21 mouse cellular contexts compared by ENCODE assay signal in genomic region chr6:32065789-32066510, GRCm38 (mm10). TPM values are rescaled to one million over a fixed set of nuclear protein-coding genes. Genes with fewer than 3 reads are reported as not detected.
DNase-seq lines count a peak whose midpoint lies in the region; ATAC-seq and TF ChIP-seq lines count a peak whose summit lies in the region.
"Had no signal": no experiment of that assay in that cellular context is flagged by ENCODE, and none has a peak within 500 bp of the region (broad histone marks: within the 10 kb centered on the region; RNA-seq: fewer than 3 reads in every experiment).

No protein-coding gene starts in this region.

- H3K4me2 ChIP-seq in kidney, embryonic 16.5 days (replicated peaks; ENCODE audit: low read depth, low read length): no peak overlapping the region
- H3K4me2 ChIP-seq in lung, embryonic 14.5 days: no peak overlapping the region
- H3K4me2 ChIP-seq in stomach, embryonic 14.5 days (replicated peaks; ENCODE audit: low read depth, low read length): no peak overlapping the region
- H3K4me2 ChIP-seq: hindbrain, embryonic 12.5 days; liver, embryonic 13.5 days; midbrain, embryonic 11.5 days had no signal

- no peaks in the 10 kb centered on the region for H3K27me3 ChIP-seq in kidney, embryonic 16.5 days (ENCODE audit: insufficient read depth, low read length)
- H3K27me3 ChIP-seq in lung, embryonic 14.5 days (ENCODE audit: insufficient read depth, low read length): no peaks in the 10 kb centered on the region
- H3K27me3 ChIP-seq in stomach, embryonic 14.5 days (ENCODE audit: control insufficient read depth, insufficient read depth, low read length): no peaks in the 10 kb centered on the region
- H3K27me3 ChIP-seq: hindbrain, embryonic 12.5 days; liver, embryonic 13.5 days had no signal

- no peaks in the 10 kb centered on the region for H3K36me3 ChIP-seq in kidney, embryonic 16.5 days (ENCODE audit: insufficient read depth, low read length)
- no peaks in the 10 kb centered on the region for H3K36me3 ChIP-seq in lung, embryonic 14.5 days (ENCODE audit: insufficient read depth)
- no peaks in the 10 kb centered on the region for H3K36me3 ChIP-seq in stomach, embryonic 14.5 days (ENCODE audit: control insufficient read depth, insufficient read depth, low read length)
- H3K36me3 ChIP-seq: G1E; heart, embryonic 10.5 days; hindbrain, embryonic 12.5 days; liver, embryonic 13.5 days had no signal

- no peaks in the 10 kb centered on the region for H3K4me1 ChIP-seq in kidney, embryonic 16.5 days (ENCODE audit: insufficient read depth, low read length)
- no peaks in the 10 kb centered on the region for H3K4me1 ChIP-seq in lung, embryonic 14.5 days (ENCODE audit: insufficient read depth)
- no peaks in the 10 kb centered on the region for H3K4me1 ChIP-seq in stomach, embryonic 14.5 days (ENCODE audit: control insufficient read depth, insufficient read depth, low read length)
- H3K4me1 ChIP-seq: heart, embryonic 10.5 days; liver, embryonic 13.5 days had no signal

- no peaks in the 10 kb centered on the region for H3K9me3 ChIP-seq in kidney, embryonic 16.5 days (ENCODE audit: low read length)
- no peaks in the 10 kb centered on the region for H3K9me3 ChIP-seq in lung, embryonic 14.5 days (ENCODE audit: low read depth, low read length)
- no peaks in the 10 kb centered on the region for H3K9me3 ChIP-seq in stomach, embryonic 14.5 days (ENCODE audit: control insufficient read depth, low read depth, low read length)
- H3K9me3 ChIP-seq: G1E; heart, embryonic 10.5 days; hindbrain, embryonic 12.5 days; liver, embryonic 13.5 days had no signal

- WGBS in kidney, embryonic 16.5 days: 64% methylated on average over 10 of the region's 10 CpGs
- 36% methylated on average over 10 of the region's 10 CpGs for WGBS in lung, embryonic 14.5 days
- WGBS in stomach, embryonic 14.5 days: 37% methylated on average over 10 of the region's 10 CpGs

- no peak for TF ChIP-seq CTCF in lung, embryonic 14.5 days (IDR thresholded peaks at IDR 0.05; ENCODE audit: low read depth)

- H3K27ac ChIP-seq in kidney, embryonic 16.5 days (ENCODE audit: low read length): no peak overlapping the region
- H3K27ac ChIP-seq in lung, embryonic 14.5 days (ENCODE audit: low read depth): no peak overlapping the region
- H3K27ac ChIP-seq in stomach, embryonic 14.5 days (ENCODE audit: low read length): no peak overlapping the region
- H3K27ac ChIP-seq: heart, embryonic 10.5 days; hindbrain, embryonic 12.5 days; liver, embryonic 13.5 days; macrophage had no signal

- ATAC-seq in kidney, embryonic 16.5 days (ENCODE audit: low FRiP score, low TSS enrichment): 0 out of 2 replicates have a peak, but pooled peaks have one; percentile 51
- ATAC-seq in lung, embryonic 14.5 days (ENCODE audit: insufficient read depth): peak; percentile 96
- ATAC-seq in stomach, embryonic 14.5 days (ENCODE audit: insufficient number of reproducible peaks, insufficient read depth, low FRiP score, low read depth): peak; percentile 77; the same call in 1 of the 2 replicates
- ATAC-seq: CD4-positive, CD25-positive, alpha-beta regulatory T cell, adult 4 months had no signal

- H3K9ac ChIP-seq in kidney, embryonic 16.5 days (replicated peaks; ENCODE audit: low read length): no peak overlapping the region
- H3K9ac ChIP-seq in lung, embryonic 14.5 days: no peak overlapping the region
- H3K9ac ChIP-seq in stomach, embryonic 14.5 days (replicated peaks; ENCODE audit: low read depth, low read length): no peak overlapping the region
- H3K9ac ChIP-seq: hindbrain, embryonic 12.5 days; liver, embryonic 13.5 days had no signal

- H3K4me3 ChIP-seq in kidney, embryonic 16.5 days (ENCODE audit: low read length): no peak overlapping the region
- no peak overlapping the region for H3K4me3 ChIP-seq in lung, embryonic 14.5 days (ENCODE audit: low read depth, low read length)
- no peak overlapping the region for H3K4me3 ChIP-seq in stomach, embryonic 14.5 days (ENCODE audit: low read depth, low read length)
- H3K4me3 ChIP-seq: heart, embryonic 10.5 days; hindbrain, embryonic 12.5 days; liver, embryonic 13.5 days had no signal

- DNase-seq in cerebellum, postnatal 10 days: peak; percentile 23 to 27
- no peak for DNase-seq in cerebellum, adult 11 months
- no peak for DNase-seq in kidney, adult 18-20 months
- DNase-seq in lung, embryonic 14.5 days: peak; percentile 88
- DNase-seq in lung, postnatal 36 days: no peak
- DNase-seq in thymus, postnatal 0 days (ENCODE audit: low spot score): no peak
- DNase-seq: gastrocnemius, postnatal 14 days; heart, postnatal 10 days; kidney, adult 9 months; left cerebral cortex, postnatal 4 days; liver, embryonic 13.5 days; right cerebral cortex, postnatal 25 days had no signal

RNA-seq across cellular contexts. Expression of gene 1700012A03Rik, which starts 15.9 kb away (rescaled TPM):
- polyA plus RNA-seq in kidney, embryonic 16.5 days (2015; fragmentation: Nextera tagmentation; extraction: Ambion mirVana): not detected in 2 replicates
- not detected in 2 replicates for polyA plus RNA-seq in lung, embryonic 14.5 days (2014; fragmentation: Nextera tagmentation; extraction: Ambion mirVana)
- not detected in 2 replicates for polyA plus RNA-seq in stomach, embryonic 14.5 days (2014; fragmentation: Nextera tagmentation; extraction: Ambion mirVana)
- polyA plus RNA-seq in thymus, postnatal 0 days (2015; fragmentation: Nextera tagmentation; extraction: Ambion mirVana): not detected in 2 replicates
- polyA plus RNA-seq: CD4-positive, CD25-positive, alpha-beta regulatory T cell, adult 4 months; G1E; heart, embryonic 10.5 days; hindbrain, embryonic 12.5 days; liver, embryonic 13.5 days; macrophage; midbrain, embryonic 11.5 days; neural tube, embryonic 14.5 days had no signal

Comparison
In these comparisons a context has a peak if more than half of its experiments do, and no peak if none do; other contexts are left out.
1. DNase-seq: peak in cerebellum, postnatal 10 days (2 of 2) and lung, embryonic 14.5 days (single experiment); none in cerebellum, adult 11 months (single experiment), kidney, adult 18-20 months (single experiment), lung, postnatal 36 days (single experiment) and thymus, postnatal 0 days (single experiment).
2. Peak in every context shown above with its lines, with median percentiles within 50 percentile points of each other: ATAC-seq.